Mouse (Mus musculus) intestine, postnatal 0 days (tissue): ENCODE measurements around the gene Med12l. TPM values are rescaled to one million over a fixed set of nuclear protein-coding genes. Genes with fewer than 3 reads are reported as not detected.

Source experiments
- ATAC-seq: fragments of 200-750 bp; cut with Nextera tagmentation; 2 replicates; pipeline ENCODE4 v1.8.0; 2017; ENCODE audit warnings: mild to moderate bottlenecking, moderate TSS enrichment, moderate library complexity
- H3K27ac ChIP-seq: fragments of 300-500 bp; sonication (generic); 2 replicates; pipeline ENCODE4 v1.5.1; 2014; ENCODE audit warnings: mild to moderate bottlenecking, low read depth, low read length, moderate library complexity
- H3K27me3 ChIP-seq: fragments of 300-500 bp; sonication (generic); replicated peaks from 2 replicates; pipeline ENCODE4 v1.6.1; 2014; ENCODE audit warnings: low read length, mixed read lengths; ENCODE audit not compliant: control insufficient read depth, insufficient read depth
- H3K36me3 ChIP-seq: fragments of 300-500 bp; sonication (generic); 2 replicates; pipeline ENCODE4 v1.6.1; 2014; ENCODE audit warnings: mild to moderate bottlenecking, moderate library complexity; ENCODE audit not compliant: control insufficient read depth, insufficient read depth
- H3K4me1 ChIP-seq: fragments of 300-500 bp; sonication (generic); replicated peaks from 2 replicates; pipeline ENCODE4 v1.6.1; 2014; ENCODE audit warnings: antibody characterized with exemption, low read length, mixed read lengths; ENCODE audit not compliant: control insufficient read depth, insufficient read depth
- H3K4me2 ChIP-seq: fragments of 300-500 bp; sonication (generic); replicated peaks from 2 replicates; pipeline ENCODE4 v1.6.1; 2014; ENCODE audit warnings: low read depth, mild to moderate bottlenecking, moderate library complexity
- H3K4me3 ChIP-seq: fragments of 300-500 bp; sonication (generic); 2 replicates; pipeline ENCODE4 v1.5.1; 2014; ENCODE audit warnings: low read depth, low read length
- H3K9ac ChIP-seq: fragments of 300-500 bp; sonication (generic); 2 replicates; pipeline ENCODE4 v1.6.1; 2014; ENCODE audit warnings: mild to moderate bottlenecking, low read depth, low read length
- H3K9me3 ChIP-seq: fragments of 300-500 bp; sonication (generic); 2 replicates; pipeline ENCODE4 v1.6.1; 2016; ENCODE audit warnings: mixed run types; ENCODE audit not compliant: control insufficient read depth
- CTCF ChIP-seq: sonication (generic); IDR thresholded peaks from 2 replicates; pipeline ENCODE4 v1.5.1; 2016; ENCODE audit warnings: low read depth, mild to moderate bottlenecking, control low read depth, antibody characterized with exemption, moderate library complexity
- WGBS: fragments of 180-500 bp; shearing (Covaris S2); extraction: QIAGEN DNeasy Blood & Tissue Kit; methylation state at CpG from one replicate; pipeline ENCODE4 v1.1.7; 2014; 5-methylcytosine and 5-hydroxymethylcytosine counted together
- polyA plus RNA-seq: library from polyadenylated mRNA; unstranded; fragments of >200 nt; fragmentation: Nextera tagmentation; extraction: Ambion mirVana; gene quantifications from 2 replicates; pipeline ENCODE4 v1.2.1, GENCODE M21; 2015

The Med12l gene
- polyA plus RNA-seq, 1 experiment from 2014 or later: 0.42 TPM

DNA sequence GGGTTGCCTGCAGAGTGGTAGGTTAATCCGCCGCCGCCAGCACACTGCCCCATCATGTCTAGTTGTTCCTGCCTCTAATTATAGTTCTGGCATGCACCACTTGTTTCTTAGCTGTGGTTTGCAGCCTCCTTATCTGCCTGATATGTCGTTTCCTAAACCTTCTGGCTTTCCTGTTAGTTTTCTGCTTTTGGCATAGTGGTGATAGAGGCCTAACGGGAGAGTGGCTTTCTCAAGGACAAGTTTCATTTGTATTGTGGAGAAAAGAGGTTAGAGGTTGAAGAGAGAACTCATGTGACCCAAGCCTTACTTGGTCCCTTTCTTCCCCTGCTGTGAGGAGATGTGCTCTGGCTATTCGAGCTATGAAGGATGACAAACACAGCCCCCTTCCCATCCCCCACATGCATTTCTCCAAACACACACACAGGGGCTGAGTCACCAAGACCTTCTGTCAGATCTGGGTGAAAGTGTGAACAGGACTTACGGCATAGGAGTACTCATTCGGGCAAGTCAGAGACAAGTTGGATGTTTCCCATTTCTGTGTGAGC, 108.4 kb downstream of the Med12l start:
- WGBS: 80% methylated on average over 8 of the region's 8 CpGs
- H3K9ac ChIP-seq: no peak overlapping the region
- no peaks in the 10 kb centered on the region for H3K9me3 ChIP-seq
- no peak overlapping the region for H3K27ac ChIP-seq
- H3K4me1 ChIP-seq: no peaks in the 10 kb centered on the region
- TF ChIP-seq CTCF: no peak
- no peak overlapping the region for H3K4me3 ChIP-seq
- H3K4me2 ChIP-seq: no peak overlapping the region
- H3K27me3 ChIP-seq: no peaks in the 10 kb centered on the region
- no peak for ATAC-seq
- H3K36me3 ChIP-seq: no peaks in the 10 kb centered on the region

DNA sequence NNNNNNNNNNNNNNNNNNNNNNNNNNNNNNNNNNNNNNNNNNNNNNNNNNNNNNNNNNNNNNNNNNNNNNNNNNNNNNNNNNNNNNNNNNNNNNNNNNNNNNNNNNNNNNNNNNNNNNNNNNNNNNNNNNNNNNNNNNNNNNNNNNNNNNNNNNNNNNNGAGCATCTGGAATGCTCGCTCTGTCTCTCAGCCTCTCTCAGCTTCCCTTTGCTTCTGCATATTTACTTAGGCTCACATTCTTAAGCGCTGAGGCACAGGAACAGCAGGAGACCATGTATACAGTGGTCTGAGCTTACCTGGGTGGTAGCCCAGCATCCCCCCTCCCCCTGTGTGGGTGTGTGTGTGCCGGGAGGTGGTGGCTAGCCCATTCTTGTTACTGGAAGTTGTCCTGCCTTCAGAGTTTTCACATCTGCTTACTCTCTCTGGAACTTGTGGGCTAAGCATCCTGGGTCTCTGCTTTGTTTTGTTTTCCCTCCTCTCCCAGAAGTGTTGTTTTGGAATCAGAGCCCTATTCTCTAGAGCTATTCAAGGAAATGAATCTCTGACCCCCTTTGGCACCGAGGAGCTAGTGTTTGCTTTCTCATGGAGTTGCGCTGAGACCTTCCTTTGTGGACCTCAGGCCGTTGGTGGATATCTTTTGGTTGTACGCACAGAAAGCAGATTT, 115.6 kb downstream of the Med12l start:
- Histone ChIP-seq H3K27ac (no peak overlapping the region), H3K9ac (no peak overlapping the region), H3K9me3 (no peaks in the 10 kb centered on the region), H3K36me3 (no peaks in the 10 kb centered on the region), H3K4me3 (no peak overlapping the region), H3K27me3 (no peaks in the 10 kb centered on the region), H3K4me2 (no peak overlapping the region), H3K4me1 (no peaks in the 10 kb centered on the region)
- 31% methylated on average over 7 of the region's 7 CpGs for WGBS
- TF ChIP-seq CTCF: no peak
- no peak for ATAC-seq

DNA sequence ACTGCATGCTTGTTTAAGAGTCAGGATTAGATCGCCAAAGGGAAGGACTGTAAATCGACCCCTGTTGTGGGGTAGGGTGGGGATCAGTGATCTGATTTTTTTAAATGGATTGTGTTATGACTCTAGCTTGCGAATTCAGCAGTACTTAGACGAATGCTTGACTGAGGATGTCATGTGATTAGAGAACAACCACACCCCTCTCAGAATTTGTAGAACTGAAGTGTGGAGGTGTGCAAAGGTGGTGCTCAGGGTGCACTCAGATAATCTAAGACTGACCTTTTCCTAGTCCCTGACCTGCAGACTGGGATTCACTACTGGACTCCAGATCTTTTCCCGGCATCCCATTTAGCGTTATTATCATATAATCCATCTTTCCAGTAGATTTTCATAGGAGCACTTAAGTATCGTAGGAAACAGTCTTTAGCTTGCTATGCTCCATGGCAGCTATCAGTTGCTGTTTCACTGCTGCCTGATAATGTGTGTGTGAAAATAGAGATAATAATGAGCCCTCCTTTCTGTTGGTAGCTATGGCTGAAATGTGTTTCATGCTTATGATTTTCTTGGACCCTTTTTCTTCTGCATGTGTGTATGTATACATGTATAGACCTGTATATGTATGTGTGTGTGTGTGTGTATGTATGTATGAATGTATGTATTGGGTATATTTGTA, 116.3 kb downstream of the Med12l start:
- Histone ChIP-seq H3K9ac (no peak overlapping the region), H3K9me3 (no peaks in the 10 kb centered on the region), H3K27me3 (no peaks in the 10 kb centered on the region), H3K4me3 (no peak overlapping the region), H3K36me3 (no peaks in the 10 kb centered on the region), H3K4me1 (no peaks in the 10 kb centered on the region), H3K4me2 (no peak overlapping the region), H3K27ac (no peak overlapping the region)
- 55% methylated on average over 7 of the region's 7 CpGs for WGBS
- ATAC-seq: no peak
- TF ChIP-seq CTCF: no peak

DNA sequence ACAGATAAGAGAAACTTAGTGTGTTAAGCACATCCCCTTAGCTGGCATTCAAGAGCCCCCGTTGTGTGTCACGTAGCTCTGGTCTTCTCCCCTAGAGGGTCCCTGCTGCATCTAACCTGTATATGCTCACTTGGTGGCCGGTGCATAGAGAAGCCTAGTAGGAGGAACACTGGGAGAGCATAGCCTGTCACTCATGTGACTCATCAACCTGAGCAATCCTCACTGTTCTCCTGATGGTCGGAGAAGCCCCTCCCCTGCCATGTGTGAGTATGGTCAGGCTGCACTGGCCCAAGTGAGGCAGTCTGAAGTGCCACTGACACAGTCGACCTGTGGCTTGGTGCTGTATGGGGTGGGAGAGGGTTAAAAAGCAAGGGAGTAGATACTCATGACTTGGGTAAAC, 119.4 kb downstream of the Med12l start:
- no peak for ATAC-seq
- no peaks in the 10 kb centered on the region for H3K27me3 ChIP-seq
- H3K4me2 ChIP-seq: no peak overlapping the region
- H3K36me3 ChIP-seq: no peaks in the 10 kb centered on the region
- H3K9me3 ChIP-seq: no peaks in the 10 kb centered on the region
- H3K4me1 ChIP-seq: no peaks in the 10 kb centered on the region
- WGBS: 71% methylated on average over 5 of the region's 5 CpGs
- H3K27ac ChIP-seq: no peak overlapping the region
- H3K9ac ChIP-seq: no peak overlapping the region
- TF ChIP-seq CTCF: no peak
- H3K4me3 ChIP-seq: no peak overlapping the region

DNA sequence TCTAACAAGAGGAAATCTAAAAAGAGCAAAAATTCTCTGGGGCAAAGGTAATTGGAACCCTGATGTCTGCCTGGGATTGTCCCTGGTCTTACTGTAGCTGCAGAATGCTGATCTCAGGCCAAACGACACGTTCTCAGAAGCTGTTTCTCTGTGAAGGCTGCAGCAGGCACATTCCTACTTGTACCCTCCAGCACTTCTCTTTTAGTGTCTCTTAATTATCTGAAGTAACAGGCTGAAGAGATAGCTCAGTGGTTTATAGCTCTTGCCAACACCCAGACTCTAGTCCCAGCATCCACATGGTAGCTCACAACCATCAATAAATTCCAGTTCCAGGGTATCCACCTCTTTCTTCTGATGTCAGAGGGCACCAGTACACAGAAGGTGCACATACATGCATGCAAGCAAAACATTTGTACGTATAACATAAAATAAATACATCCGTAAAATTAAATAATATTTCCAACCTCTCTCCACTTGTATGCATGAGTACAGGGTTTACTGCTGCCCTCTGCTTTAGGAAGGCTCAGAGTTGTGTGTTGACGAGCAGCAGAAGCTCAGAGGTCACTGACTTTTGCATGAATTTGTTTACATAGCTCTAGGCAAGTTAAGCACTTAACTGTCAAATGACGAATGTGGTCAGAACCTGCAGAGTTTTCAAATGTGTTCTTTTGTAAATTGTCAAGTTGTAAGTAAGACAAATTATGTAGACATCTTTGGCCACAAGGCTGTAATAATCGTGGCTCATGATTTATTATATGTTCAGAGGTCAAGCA, 120.3 kb downstream of the Med12l start:
- H3K27me3 ChIP-seq: no peaks in the 10 kb centered on the region
- no peak for TF ChIP-seq CTCF
- no peaks in the 10 kb centered on the region for H3K9me3 ChIP-seq
- no peak overlapping the region for H3K4me2 ChIP-seq
- no peak overlapping the region for H3K9ac ChIP-seq
- H3K27ac ChIP-seq: no peak overlapping the region
- H3K36me3 ChIP-seq: no peaks in the 10 kb centered on the region
- no peaks in the 10 kb centered on the region for H3K4me1 ChIP-seq
- H3K4me3 ChIP-seq: no peak overlapping the region
- ATAC-seq: no peak
- WGBS: 25% methylated on average over 7 of the region's 7 CpGs

DNA sequence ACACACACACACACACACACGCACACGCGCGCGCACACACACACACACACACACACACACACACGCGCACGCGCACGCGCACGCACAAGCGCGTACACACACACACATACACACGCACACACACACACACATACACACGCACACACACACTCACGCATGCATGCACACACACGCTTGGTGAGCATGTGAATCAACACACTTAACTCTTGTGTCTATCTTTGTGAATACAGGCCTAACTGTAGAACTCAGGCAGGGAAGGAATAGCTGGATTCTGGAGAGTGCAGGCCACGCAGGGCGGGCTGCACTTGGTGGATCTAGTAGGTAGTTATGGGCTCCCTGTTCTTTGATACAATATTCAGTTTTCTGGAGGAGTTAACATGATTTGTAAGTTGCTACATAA, 123.1 kb downstream of the Med12l start:
- 75% methylated on average over 20 of the region's 20 CpGs for WGBS
- no peak for TF ChIP-seq CTCF
- H3K9me3 ChIP-seq: no peaks in the 10 kb centered on the region
- no peaks in the 10 kb centered on the region for H3K36me3 ChIP-seq
- peak overlapping the region; percentile 24; the same call in 1 of the 2 replicates for H3K4me2 ChIP-seq
- H3K27ac ChIP-seq: no peak overlapping the region
- H3K4me1 ChIP-seq: no peaks in the 10 kb centered on the region
- no peak overlapping the region for H3K4me3 ChIP-seq
- no peak for ATAC-seq
- H3K9ac ChIP-seq: no peak overlapping the region
- H3K27me3 ChIP-seq: no peaks in the 10 kb centered on the region
